9 mouse cellular contexts compared by ENCODE assay signal in genomic region chr13:51647770-51648169, GRCm38 (mm10). TPM values are rescaled to one million over a fixed set of nuclear protein-coding genes. Genes with fewer than 3 reads are reported as not detected.
DNase-seq lines count a peak whose midpoint lies in the region; ATAC-seq lines count a peak whose summit lies in the region.
"Had no signal": no experiment of that assay in that cellular context is flagged by ENCODE, and none has a peak within 500 bp of the region (broad histone marks: within the 10 kb centered on the region; RNA-seq: fewer than 3 reads in every experiment).

No protein-coding gene starts in this region.

- peaks cover 10% of the 10 kb centered on the region; the same call in 1 of the 2 replicates for H3K36me3 ChIP-seq in intestine, embryonic 14.5 days (ENCODE audit: control insufficient read depth, insufficient read depth, low read length)
- H3K36me3 ChIP-seq in liver, embryonic 12.5 days, result peaks cover 39% of the 10 kb centered on the region

- no peaks in the 10 kb centered on the region for H3K27me3 ChIP-seq in intestine, embryonic 14.5 days (replicated peaks; ENCODE audit: control insufficient read depth, insufficient read depth, low read length)
- H3K27me3 ChIP-seq in liver, embryonic 12.5 days (replicated peaks), result no peaks in the 10 kb centered on the region

- peak overlapping the region; percentile 64; the same call in 1 of the 2 replicates for H3K4me3 ChIP-seq in intestine, embryonic 14.5 days (ENCODE audit: low read depth, low read length)
- peak overlapping the region; percentile 92 for H3K4me3 ChIP-seq in liver, embryonic 12.5 days

- ATAC-seq in intestine, embryonic 14.5 days (replicated peaks; ENCODE audit: low FRiP score, low TSS enrichment, low read depth), result no peak
- no peak for ATAC-seq in liver, embryonic 12.5 days

- H3K9ac ChIP-seq in intestine, embryonic 14.5 days (ENCODE audit: low read length), result no peak overlapping the region
- peak overlapping the region; percentile 99 for H3K9ac ChIP-seq in liver, embryonic 12.5 days

- peak overlapping the region; percentile 81 for H3K4me2 ChIP-seq in intestine, embryonic 14.5 days (ENCODE audit: low read length)
- peak overlapping the region; percentile 84 for H3K4me2 ChIP-seq in liver, embryonic 12.5 days

- 85% methylated on average over 3 of the region's 3 CpGs for whole genome bisulfite sequencing in intestine, embryonic 14.5 days
- 22% methylated on average over 3 of the region's 3 CpGs for WGBS in liver, embryonic 12.5 days (ENCODE audit: insufficient replicate concordance)

- no peaks in the 10 kb centered on the region for H3K9me3 ChIP-seq in intestine, embryonic 14.5 days (ENCODE audit: control insufficient read depth, low read length)
- no peaks in the 10 kb centered on the region for H3K9me3 ChIP-seq in liver, embryonic 12.5 days (replicated peaks)

- no peak overlapping the region for H3K27ac ChIP-seq in intestine, embryonic 14.5 days (ENCODE audit: low read depth)
- H3K27ac ChIP-seq in liver, embryonic 12.5 days, result peak overlapping the region; percentile 91

- peak; percentile 76 for DNase-seq in kidney, adult 11 months
- DNase-seq in kidney, postnatal 10 days, result no peak
- peak; percentile 9 for DNase-seq in NIH3T3 (ENCODE audit: low read depth)
- no peak for DNase-seq in intestine, embryonic 14.5 days (ENCODE audit: low spot score)
- DNase-seq in ovary, postnatal 14 days (ENCODE audit: low spot score), result no peak
- no peak for DNase-seq in left cerebral cortex, adult 8-10 months (ENCODE audit: low spot score in 2 of 2)
- DNase-seq in left cerebral cortex, adult 18-20 months (ENCODE audit: low spot score in 2 of 2), result no peak

- H3K4me1 ChIP-seq in intestine, embryonic 14.5 days (replicated peaks; ENCODE audit: control insufficient read depth, insufficient read depth, low read length), result peaks cover 14% of the 10 kb centered on the region
- H3K4me1 ChIP-seq in liver, embryonic 12.5 days, result peaks cover 59% of the 10 kb centered on the region

RNA-seq across cellular contexts. Expression of gene Cks2, which starts 2.7 kb away (rescaled TPM):
- polyA plus RNA-seq in intestine, embryonic 14.5 days (2014; fragmentation: Nextera tagmentation; extraction: Ambion mirVana), result 391 and 395 TPM in 2 replicates
- polyA plus RNA-seq in liver, embryonic 12.5 days (2016; fragmentation: Nextera tagmentation; extraction: Ambion mirVana), result 405 and 413 TPM in 2 replicates
- total RNA-seq in left cerebral cortex, adult 8-10 months (2022), result 1 to 10 TPM; 1.5 to 4.0 (median 3.0) TPM
- total RNA-seq in left cerebral cortex, adult 18-20 months (2021), result 1 to 10 TPM; 3.0 to 3.4 TPM
- total RNA-seq: gastrocnemius, adult 18-20 months had no signal

RNA-seq across cellular contexts. Expression of gene Secisbp2, which starts 3.7 kb away (rescaled TPM):
- polyA plus RNA-seq in intestine, embryonic 14.5 days (2014; fragmentation: Nextera tagmentation; extraction: Ambion mirVana), result 30.2 and 30.6 TPM in 2 replicates
- polyA plus RNA-seq in liver, embryonic 12.5 days (2016; fragmentation: Nextera tagmentation; extraction: Ambion mirVana), result 19.7 and 22.7 TPM in 2 replicates
- 10 to 100 TPM; 16.8 to 18.7 (median 17.9) TPM for total RNA-seq in left cerebral cortex, adult 8-10 months (2022)
- total RNA-seq in left cerebral cortex, adult 18-20 months (2021), result 10 to 100 TPM; 19.0 to 19.4 TPM

Comparison
In these comparisons a context has a peak if more than half of its experiments do, and no peak if none do; other contexts are left out.
1. DNase-seq: peak in kidney, adult 11 months (single experiment) and NIH3T3 (single experiment); none in kidney, postnatal 10 days (single experiment), intestine, embryonic 14.5 days (single experiment), ovary, postnatal 14 days (single experiment), left cerebral cortex, adult 8-10 months (0 of 2) and left cerebral cortex, adult 18-20 months (0 of 2).